Mouse (Mus musculus) telencephalon, adult 2 months (tissue): ENCODE data around the gene Eva1a.

Experiments used
- DNase-seq: peaks from one replicate; pipeline ENCODE4 v3.0.0-alpha.2; 2011; ENCODE audit warnings: low read depth, low spot score

Gene Eva1a

DNA sequence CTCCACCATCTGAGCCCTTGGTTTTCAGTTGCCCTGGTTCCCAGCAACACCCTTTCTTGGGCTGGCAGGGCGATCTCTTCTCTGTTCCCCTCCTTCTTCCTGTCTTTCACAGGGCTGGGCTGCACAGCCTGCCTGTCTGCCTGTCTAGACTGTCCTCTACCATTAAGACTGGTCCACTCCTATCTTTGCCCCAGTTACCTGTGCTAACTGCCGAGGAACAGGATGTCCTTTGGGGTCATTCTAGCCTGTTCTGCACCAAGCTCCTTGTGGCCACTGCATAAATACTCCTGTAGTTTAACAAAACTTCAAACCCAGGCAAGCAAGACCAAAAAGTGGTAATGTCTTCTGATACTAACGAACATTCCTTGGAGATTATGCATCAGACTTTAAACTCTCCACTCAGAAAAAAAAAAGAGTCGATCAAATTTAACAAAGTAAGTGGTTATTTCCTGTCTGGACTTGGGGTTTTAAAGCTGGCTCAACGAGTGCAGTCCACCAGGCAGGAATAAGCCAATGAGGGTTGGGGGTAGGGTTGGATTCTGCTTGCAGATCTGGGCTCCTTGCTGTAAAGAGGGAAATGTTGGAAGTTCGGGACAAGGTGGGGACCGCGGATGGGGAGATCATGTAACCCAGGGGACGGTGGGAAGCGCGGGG, at the start of gene Eva1a:
Eva1a (plus strand) TSS at position 210 of the 654 bp plus-strand sequence.
- DNase-seq = no peak

DNA sequence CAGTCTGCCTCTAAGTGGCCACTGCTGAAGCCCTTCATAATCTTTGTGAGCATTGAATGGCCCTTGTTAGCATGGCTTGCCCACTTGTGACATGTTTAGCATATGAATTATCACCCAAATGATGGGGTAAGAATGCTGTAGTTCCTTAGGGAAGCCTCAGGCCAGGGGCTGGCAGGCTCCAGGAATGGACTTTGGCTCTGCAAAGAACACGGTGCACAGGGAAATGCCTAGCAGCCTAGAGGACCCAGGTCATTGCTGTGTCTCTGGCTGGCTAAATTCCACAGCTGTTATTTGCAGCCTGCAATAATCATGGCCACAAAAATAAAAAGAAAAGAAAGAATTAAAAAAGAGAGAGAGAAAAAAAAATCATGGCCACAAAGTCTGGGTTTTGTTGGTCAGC, 28.5 kb upstream of the Eva1a start:
- DNase-seq = no peak

DNA sequence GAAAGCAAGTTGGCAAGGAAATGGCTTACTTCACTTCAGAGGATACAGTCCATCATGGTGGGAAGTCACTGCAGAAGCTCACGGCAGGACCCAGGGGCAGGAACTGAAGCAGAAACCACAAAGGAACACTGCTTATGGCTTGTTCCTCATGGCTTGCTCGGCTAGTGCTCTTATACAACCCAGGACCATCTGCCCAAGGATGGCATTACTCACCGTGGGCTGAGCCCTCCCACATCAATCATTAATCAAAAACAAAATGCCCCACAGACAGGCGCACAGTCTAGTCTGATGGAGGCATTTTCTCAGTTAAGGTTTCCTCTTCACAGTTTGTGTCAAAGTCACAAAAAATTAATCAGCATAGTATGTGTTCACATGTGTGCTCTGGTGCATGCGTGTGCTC, 19.8 kb upstream of the Eva1a start:
- no peak for DNase-seq

DNA sequence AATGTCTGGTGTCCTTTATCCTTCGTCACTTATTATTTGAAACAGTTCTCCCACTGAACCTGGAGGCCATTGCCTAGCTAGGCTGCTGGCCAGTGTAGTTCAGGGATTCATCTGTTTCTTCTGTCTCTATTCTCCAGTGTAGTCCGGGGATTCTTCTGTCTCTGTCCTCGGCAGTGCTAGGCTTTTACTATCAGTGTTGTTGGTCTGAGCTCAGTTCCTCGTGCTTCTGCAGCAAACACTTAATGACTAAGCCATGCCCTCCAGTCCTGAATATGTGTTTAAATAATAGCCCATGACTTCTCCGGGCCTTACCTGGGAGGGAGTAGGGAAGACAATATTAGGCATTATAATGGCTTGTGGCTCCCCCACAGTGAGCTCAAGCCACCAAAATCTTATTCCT, 19.3 kb upstream of the Eva1a start:
- no peak for DNase-seq

DNA sequence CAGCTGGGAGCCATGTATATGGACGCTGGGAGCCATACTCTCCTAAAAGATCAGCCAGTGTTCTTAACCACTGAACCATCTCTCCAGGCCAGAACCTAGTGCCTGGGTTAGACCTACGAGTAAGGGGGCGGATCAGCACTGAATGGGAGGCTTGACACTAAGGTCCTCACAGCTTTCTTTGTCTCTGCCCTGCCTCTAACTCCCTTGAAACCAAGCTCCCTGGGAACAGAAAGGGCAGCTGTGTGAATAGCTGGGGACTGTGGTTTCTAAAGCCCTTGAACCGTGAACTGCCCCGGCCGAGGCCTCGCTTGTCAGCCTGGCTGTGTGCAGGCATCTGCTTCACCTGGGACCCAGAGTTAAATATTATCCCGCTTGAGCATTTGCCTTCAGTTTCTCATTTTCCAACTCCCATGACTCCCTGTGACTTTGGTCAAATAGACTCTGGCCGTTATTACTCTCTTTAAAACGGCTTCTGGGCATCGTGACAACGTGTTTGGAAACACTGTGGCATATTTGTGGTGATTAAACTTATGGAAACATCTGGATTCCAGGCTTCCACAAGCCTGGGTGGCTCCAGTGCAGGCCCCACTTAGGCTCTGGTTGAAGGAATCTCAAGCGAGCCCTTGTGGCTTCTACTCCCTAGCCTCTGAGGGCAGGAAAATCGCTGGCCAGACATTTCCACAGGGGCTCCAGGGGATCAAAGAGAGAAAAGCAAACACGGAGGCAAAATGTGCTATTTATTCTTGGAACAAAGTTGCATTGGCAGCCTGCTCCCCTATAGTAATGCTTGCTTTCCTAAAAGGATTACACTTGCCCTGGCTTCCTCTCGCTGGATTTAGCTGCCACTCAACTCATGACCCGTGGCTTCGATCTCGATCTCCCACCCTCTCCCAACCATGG, 11.0 kb upstream of the Eva1a start:
- no peak for DNase-seq

DNA sequence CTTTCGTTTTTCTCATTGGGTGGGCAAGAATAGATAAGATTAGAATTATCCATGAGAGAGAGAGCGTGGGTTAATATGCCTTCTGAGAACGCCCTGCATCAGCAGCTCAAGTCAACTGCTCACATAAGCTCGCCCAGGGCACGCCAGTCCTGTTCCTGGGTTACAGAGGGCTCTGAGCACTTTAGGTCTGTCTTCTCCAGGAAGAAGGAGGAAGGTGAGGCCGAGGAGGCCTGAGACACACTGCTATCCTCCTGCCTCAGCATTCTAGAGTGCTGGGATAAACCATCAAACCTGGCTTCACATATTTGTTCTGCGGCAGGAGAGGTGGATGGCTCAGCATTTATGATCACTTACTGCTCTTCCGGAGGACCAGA, 10.3 kb upstream of the Eva1a start:
- no peak for DNase-seq

DNA sequence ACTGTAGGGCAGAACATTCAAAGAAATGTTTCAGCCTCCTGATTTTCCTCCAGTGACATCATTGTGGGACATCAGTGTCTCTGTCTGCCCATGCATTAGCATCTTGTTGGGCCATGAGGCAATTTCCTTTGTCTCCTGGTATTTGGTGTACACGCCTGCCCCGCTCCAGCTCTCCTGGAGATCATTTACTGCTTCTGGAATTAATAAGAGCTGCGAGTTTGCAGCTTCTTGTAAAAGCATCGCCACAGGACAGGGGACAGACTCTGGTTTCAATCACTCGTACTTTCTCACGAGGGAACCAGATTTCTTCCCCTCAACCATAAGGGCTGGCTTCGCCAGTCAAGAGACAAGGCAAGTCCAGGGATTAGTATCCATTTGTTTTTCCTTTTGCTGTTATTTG, 3.6 kb upstream of the Eva1a start:
- DNase-seq = no peak

DNA sequence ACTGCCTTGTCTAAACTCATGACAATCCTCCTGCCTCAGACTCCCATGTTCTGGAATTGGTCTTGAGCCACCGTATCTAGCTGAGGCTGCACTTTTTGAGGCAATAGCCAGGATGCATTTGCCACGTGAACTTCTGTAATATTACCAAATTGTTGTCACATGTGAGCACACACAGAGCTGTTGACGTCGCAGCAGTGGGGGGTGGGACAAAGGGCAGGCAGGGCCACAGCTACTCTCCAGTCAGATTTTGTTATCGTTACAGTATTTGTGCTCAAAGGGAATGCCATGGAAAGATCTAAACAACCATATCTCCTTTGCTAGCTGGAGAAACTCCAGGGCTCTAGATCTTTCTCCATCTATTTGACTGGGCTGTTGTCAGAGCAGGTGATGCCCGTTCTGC, 1.6 kb upstream of the Eva1a start:
- no peak for DNase-seq

DNA sequence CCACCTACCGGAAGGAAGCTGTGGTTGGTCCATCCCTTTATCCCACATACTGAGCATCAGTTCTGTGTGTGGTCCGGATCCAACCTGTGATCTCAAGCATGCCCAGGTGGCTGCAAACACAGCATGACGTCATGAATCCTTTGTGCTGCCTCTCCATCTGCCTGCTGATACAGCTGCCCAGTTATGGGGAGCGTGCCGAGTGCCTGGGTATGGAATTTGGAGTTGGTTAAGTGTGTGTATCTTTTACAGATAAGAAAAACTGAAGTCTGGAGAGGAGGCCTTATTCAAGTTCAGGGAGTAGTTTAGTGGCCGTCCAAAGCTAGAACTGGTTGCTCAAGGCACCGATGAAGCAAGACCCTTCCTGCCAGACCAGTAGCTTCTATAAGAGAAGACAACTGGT, 875 bp upstream of the Eva1a start:
- no peak for DNase-seq

DNA sequence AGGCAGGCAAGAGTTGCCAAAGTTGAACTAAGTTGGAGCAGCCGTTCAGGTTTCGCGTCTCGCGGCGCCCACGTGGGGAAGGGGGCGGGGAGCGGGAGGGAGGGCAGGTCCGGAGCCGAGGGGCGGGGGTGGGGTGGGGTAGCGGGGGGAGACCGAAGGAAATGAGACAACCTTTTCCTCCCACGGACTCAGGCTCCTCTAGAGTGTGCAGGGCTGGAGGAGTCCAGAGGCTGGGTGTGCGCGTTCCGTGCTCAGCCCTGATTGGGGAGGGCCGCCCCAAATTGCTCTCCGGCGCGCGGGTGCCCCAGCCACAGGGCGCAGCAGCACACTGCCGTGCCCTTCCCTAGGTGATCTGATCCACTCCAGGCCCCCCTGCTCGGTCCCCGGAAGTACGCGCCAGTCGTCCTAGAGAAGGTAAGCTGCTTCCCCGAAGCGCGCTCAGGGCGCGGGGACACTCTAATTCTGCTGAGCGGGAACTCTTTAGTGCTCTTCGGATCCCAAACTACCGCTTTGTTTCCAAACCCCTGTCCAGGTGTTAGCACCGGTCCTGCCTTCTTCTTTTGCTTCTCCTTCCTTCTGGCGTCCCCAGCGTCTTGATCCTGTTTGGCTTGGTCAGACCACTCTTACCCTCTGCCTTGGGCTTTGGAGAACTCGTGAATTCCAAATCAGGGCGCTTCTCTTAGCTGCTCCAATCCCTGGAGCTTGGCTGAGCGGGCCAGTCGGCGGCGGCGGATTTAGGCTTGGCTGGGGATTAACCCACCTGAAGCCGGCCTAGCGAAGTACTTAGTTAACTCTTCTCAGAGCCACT, 849 bp downstream of the Eva1a start:
- no peak for DNase-seq

DNA sequence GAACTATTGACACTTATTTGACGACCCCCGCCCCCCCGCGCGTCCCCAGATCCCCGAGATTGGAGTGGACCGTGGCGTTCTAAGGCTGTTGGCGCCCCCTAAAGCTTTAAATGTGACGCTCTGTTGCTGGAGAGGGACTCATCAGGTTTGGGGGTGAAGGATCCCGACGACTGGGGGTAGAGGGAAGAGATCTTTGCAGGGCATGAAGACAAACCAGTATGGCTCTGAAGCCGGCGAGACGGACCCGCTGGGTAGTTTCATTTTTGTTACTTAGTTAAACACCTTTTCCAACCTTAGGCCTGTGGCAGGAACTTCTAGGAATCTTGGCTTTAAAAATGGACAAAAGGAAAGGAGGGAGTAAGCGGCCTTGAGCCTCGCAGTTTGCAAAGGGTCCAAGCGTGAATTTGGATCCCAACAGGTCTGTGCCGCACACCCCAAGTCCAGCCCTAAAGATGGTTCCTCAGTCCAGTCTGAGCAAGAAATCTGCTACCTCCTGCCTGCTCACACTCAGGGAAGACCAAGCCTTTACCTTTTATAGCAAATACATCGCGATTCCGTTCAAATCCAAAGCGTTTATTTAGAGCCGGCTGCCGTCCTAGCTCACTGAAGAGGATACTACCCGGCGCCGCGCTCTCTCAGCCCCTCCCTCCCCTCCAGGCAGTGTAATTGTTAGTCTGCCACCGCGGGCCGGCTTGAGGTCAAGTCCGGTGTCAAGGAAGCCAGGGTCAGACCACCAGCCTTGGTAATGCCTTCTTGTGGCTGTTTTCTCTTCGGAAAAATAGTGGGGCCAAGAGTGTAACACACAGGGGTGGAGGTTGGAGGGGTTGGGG, 1.7 kb downstream of the Eva1a start:
- no peak for DNase-seq

DNA sequence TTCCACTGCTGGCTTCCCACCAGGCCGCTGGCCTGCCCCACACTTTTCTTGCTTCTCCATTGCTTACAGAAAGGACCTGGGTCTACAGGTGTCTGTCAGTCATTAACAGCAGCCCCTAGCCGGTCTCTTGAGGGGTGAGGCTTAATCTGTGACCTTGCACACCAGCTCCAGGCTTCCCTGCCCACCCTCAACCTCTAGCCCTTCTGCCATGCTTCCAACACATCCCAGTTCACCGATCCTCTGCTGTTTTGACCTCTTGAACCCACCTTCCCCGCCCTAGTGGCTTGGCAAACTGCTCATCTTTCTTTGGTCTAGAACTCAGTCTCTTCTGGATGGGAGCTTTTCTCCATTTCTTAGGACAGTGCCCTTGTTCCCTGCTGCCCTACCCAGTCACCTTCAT, 2.8 kb downstream of the Eva1a start:
- DNase-seq = no peak

DNA sequence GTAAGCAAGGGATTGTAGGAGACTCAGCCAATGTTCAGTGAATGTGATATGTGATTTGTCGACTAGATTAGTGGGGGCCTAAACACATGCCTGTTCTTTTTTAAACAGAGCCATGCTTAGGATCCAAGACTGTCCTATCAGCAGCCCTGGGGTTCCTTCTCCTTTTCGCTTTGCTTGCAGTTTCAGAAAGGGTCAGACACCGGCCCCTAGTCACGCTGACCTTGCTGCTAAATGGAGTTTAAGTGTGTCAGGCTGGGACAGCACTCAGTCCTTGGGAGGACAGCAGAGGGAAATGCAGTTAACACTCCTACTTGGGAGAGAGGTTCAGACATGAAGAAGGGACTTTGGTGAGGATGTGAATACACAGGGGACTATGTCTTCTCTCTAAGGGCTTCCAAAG, 3.7 kb downstream of the Eva1a start:
- no peak for DNase-seq

DNA sequence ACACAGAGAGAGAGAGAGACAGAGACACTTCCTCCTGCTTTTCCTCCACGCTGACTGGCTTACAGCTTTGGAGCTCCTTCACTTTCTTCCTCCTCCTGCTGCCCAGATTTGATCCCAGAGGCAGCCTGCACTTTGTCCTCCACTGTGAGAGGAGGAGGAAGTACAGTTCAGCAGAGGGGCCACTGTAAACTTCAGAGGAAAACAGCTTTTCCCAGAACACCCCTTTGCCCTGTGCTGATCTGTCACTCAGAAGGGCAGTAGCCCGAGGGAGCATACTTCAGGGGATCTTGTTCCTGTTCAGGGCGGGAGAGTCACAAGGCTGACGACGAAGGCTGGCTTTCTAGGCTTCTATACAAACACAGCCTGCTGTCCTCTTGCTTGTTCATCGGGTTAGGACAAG, 7.1 kb downstream of the Eva1a start:
- no peak for DNase-seq

DNA sequence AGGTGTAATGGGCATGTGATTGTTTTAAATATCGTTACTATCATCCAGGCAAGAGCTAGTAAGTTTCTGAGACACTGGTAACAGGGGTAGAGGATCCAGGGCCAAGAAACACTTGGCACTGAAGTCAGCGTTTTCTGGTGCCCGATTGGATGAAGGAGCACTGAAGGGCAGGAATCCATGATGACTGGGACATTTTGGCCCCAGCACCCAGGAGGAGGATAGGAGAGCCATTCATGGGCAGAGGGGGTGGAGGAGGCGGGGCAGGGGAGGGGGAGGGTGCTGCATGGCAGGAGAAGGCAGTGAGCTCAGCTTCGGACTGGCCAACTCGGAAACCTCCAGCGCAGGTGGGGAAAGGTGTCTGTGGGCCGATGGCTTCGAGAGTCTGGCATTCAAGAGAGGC, 9.4 kb downstream of the Eva1a start:
- no peak for DNase-seq

DNA sequence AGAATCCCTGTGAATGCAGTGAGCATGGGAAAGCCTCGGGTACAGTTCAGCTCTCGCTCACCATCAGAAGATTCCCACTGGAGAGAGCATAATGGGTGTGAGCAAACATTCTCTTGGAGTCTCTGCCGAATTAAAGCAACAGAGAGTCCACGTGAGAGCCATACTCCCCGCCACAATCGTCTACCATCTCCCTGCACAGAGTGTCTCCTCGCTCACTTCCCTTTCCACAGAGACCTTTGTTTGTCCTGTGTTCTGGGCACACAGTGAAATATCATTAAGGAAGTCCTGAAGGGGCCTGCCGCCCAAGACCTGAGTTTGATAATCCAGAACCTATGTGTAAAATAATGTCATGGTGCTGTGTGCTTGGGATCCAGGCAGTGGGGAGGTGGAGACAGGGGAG, 10.7 kb downstream of the Eva1a start:
- no peak for DNase-seq

DNA sequence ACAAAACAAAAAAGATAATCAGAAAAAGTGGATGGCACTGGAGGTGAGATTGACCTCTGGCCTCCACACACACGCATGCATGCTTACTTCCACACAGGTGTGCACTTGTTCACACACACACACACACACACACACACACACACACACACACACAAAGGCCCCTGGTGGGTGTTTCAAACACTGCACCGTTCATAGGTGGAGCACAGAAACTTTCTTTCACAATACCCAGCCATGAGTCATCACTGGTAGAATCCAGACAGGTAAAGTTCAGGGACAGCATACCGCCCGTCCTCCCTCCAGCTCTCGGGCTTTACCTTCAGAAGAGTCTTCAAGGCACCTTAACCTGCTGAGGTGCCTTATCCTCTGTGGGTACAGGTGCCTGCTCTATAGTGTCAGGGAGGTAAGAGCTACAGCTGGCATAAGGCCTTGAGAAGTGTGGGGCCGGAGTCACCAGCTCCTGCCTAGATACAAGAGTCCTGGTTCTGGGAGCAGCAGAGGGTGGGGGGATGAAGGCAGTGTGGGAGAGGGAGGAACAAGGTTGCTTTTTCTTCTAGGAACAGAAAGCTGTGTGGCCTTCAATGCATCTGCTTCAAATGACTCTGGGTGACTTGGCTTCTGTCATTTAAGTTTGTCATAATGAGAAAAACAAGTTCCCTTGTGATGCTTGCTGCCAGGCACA, 11.3 kb downstream of the Eva1a start:
- DNase-seq = no peak

DNA sequence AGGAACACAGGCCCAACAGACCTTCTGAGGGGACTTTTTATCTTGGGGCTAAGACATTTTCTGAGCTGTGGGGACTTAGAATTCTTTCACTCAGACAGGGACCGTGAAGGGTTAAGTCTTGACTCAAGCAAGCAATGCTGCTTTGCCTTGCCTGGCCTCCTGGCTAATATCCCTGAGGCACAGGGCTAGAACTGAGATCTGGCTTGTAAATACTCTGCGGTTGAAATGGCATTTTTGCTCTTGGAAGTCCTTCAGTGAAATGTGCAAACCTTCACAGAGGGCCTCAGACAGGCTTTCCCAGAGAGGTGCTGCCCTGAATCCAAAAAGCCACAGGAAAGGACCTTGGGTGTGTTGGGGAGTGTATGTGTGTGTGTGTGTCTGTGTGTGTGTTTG, 11.9 kb downstream of the Eva1a start:
- no peak for DNase-seq

DNA sequence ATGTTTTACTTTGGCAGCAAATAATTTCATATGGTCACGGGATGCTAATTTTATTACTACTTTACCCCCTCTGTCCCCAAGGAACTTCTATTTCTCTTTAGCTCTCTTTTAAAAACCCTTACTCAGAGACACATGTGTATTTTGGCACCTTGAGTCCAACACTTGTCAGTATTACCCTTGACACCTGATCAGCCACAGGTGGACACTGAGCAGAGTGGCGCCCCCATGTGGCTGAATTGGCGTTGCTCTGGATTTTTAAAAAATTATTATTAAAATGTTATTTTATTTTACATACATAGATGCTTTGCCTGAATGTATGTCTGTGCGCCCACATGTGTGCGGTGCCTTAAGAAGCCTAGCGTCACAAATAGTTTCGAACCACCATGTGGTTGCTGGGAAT, 14.0 kb downstream of the Eva1a start:
- no peak for DNase-seq

DNA sequence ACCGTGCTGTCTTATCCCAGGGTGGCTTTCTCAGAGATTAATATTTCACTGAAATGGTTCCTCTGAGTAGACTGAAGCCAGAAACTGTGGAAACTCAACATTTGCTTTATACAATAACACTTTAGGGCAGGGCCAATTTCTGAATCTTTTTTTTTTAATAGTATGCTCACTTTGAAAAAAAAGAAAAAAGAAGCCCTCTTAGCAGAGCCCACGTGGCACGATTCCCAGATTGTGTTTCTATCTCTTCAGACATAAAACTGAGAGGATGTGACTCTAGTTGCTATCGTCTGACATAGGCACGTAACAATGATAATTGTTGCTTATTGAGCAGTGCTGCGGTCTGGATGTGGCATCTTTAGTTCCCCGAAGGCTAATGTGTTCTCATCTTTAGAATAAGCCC, 19.1 kb downstream of the Eva1a start:
- DNase-seq = no peak

DNA sequence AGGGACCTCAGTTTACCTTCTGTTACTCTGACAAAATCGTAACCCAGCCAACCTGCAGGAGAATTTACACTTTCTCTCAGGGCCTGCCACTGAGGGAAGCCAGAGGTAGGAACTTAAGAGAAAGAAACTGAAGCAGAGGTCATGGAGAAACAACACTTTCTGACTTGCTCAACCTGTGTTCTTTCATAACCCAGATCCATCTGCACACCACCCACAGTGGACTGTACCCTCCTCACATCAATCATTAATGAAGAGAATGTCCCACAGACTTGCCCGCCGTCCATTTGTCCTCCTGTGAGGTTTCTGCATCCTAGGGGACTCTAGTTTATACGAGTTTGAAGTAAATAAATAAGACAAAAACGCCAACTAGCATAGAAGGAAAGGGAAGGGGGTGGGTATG, 24.4 kb downstream of the Eva1a start:
- no peak for DNase-seq
